Mouse (Mus musculus) stomach, postnatal 0 days (tissue): ENCODE data around the gene Ephx3.

Source experiments
- CTCF ChIP-seq: IDR thresholded peaks from 2 replicates; pipeline ENCODE4 v1.5.1; 2016; ENCODE audit warnings: antibody characterized with exemption, low read depth, mild to moderate bottlenecking, moderate library complexity
- EP300 ChIP-seq: optimal IDR thresholded peaks from 2 replicates; pipeline ENCODE3; 2016; ENCODE audit warnings: antibody characterized with exemption

- TF ChIP-seq CTCF = peak; percentile 49
- no peak for TF ChIP-seq EP300
These were observed 31.5 kb upstream of the Ephx3 start for GRCm38 (mm10) chr17:32220873-32221272.
